Comparison of ENCODE assay signal across 21 mouse cellular contexts in the genomic region with DNA sequence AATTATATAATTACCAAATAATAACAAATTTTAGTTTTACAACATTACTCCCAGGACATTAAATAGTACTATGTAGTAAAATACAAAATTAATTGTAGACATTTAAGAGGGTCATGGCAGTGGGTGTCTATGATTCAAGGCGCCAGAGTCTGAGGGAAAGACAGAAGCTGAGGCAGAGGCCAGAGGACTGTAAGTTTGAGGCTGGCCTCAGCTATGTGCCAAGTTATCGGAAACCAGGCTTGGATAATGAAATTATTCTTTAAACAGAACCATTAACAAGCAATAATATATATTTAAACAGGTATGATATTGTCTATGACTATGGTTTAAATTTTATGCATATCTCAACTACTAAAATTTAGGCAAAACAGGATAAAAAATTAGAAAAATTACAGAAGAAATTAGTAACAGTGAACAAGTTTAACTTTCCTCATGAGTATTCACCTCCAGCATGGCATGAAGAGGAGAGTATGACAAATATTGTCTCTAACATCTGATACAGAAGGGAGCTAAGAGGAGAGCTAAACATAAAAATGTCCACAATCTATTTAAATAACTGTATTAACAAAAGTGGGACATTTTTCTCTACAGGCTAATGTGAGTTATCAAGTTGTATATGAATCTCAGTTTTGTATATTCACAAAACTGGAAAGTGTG. TPM values are rescaled to one million over a fixed set of nuclear protein-coding genes. Genes with fewer than 3 reads are reported as not detected.
DNase-seq lines count a peak whose midpoint lies in the region; TF ChIP-seq lines count a peak whose summit lies in the region.
"Had no signal": no experiment of that assay in that cellular context is flagged by ENCODE, and none has a peak within 500 bp of the region (broad histone marks: within the 10 kb centered on the region; RNA-seq: fewer than 3 reads in every experiment).

No protein-coding gene starts in this region.

- intact Hi-C loops in gastrocnemius, adult 2 months (cut with DNase I) = no loop called here
- intact Hi-C loops in gastrocnemius, postnatal 36 days (cut with DNase I) = no loop called here

- peak overlapping the region; percentile 70 for H3K4me2 ChIP-seq in myocyte (ENCODE audit: low read depth)
- H3K4me2 ChIP-seq: heart, embryonic 13.5 days; hindbrain, embryonic 12.5 days; hindbrain, embryonic 15.5 days; intestine, embryonic 15.5 days had no signal

- no peak for TF ChIP-seq POLR2A in myocyte (IDR thresholded peaks at IDR 0.05; ENCODE audit: insufficient read length, low read depth)

- no peak for TF ChIP-seq CTCF in gastrocnemius, adult 2 months (IDR thresholded peaks at IDR 0.05)

- peak overlapping the region; percentile 61 for H3K4me3 ChIP-seq in gastrocnemius, adult 2 months
- peak overlapping the region; percentile 29 for H3K4me3 ChIP-seq in myocyte
- H3K4me3 ChIP-seq: heart, adult 2 months; heart, embryonic 10.5 days; heart, embryonic 13.5 days; hindbrain, embryonic 12.5 days; hindbrain, embryonic 15.5 days; intestine, embryonic 15.5 days had no signal

- DNase-seq in gastrocnemius, adult 2 months = no peak
- no peak for DNase-seq in gastrocnemius, postnatal 36 days
- peak; percentile 61 for DNase-seq in adipocyte (ENCODE audit: low spot score)
- DNase-seq in thymus, postnatal 36 days = no peak
- no peak for DNase-seq in heart, postnatal 4 days
- DNase-seq: adrenal gland, postnatal 14 days; B cell, adult 2 months; cerebellum, adult 18-20 months; cerebellum, adult 9-10 months; cerebellum, postnatal 14 days; forebrain, postnatal 0 days had no signal

- H3ac ChIP-seq in myocyte (ENCODE audit: control insufficient read depth, insufficient read length) = no peak overlapping the region

- H3K79me2 ChIP-seq in myocyte (ENCODE audit: control insufficient read depth, insufficient read depth) = peaks cover 21% of the 10 kb centered on the region

- no peaks in the 10 kb centered on the region for H3K27me3 ChIP-seq in myocyte (ENCODE audit: control insufficient read depth, insufficient read depth, insufficient read length)
- H3K27me3 ChIP-seq: heart, embryonic 13.5 days; hindbrain, embryonic 12.5 days; hindbrain, embryonic 15.5 days; intestine, embryonic 15.5 days; Patski had no signal

- H3K36me3 ChIP-seq in myocyte (ENCODE audit: control insufficient read depth, insufficient read depth) = no peaks in the 10 kb centered on the region
- H3K36me3 ChIP-seq: heart, embryonic 10.5 days; heart, embryonic 13.5 days; hindbrain, embryonic 12.5 days; hindbrain, embryonic 15.5 days; intestine, embryonic 15.5 days had no signal

- H3K27ac ChIP-seq in gastrocnemius, adult 2 months = peak overlapping the region; percentile 80
- H3K27ac ChIP-seq: heart, embryonic 10.5 days; heart, embryonic 13.5 days; hindbrain, embryonic 12.5 days; hindbrain, embryonic 15.5 days; intestine, embryonic 15.5 days had no signal

TF ChIP-seq in myocyte, 11 proteins besides CTCF, POLR2A, EP300 and RAD21:
- TF ChIP-seq USF1 (IDR thresholded peaks at IDR 0.05; ENCODE audit: low read depth) (no peak), E2F4 (IDR thresholded peaks at IDR 0.05; ENCODE audit: insufficient read depth) (no peak), MYOG (IDR thresholded peaks at IDR 0.05; ENCODE audit: control insufficient read depth in 1 of 3, insufficient read depth in 1 of 3, insufficient read length in 2 of 3, low read depth in 2 of 3) (no peak), TCF12 (IDR thresholded peaks at IDR 0.05; ENCODE audit: insufficient read depth, poor library complexity, severe bottlenecking) (no peak), POLR2AphosphoS2 (IDR thresholded peaks at IDR 0.05; ENCODE audit: insufficient read length, low read depth) (no peak), MAX (IDR thresholded peaks at IDR 0.05; ENCODE audit: low read depth) (no peak), MYOD1 (IDR thresholded peaks at IDR 0.05; ENCODE audit: control insufficient read depth in 1 of 3, insufficient read length in 2 of 3, low read depth in 2 of 3) (no peak), SRF (IDR thresholded peaks at IDR 0.05; ENCODE audit: control insufficient read depth, insufficient read length, low read depth) (no peak)
TF ChIP-seq in myocyte: peak in this region for 0.

RNA-seq across cellular contexts. Expression of gene Ifi211, which starts 0.9 kb away (rescaled TPM):
- total RNA-seq in gastrocnemius, adult 2 months (2021) = 1 to 10 TPM; 1.1 to 3.3 TPM
- 1 to 10 TPM in 1 of 2 experiments, under 1 TPM in 1; 0.84 to 1.2 TPM for total RNA-seq in gastrocnemius, postnatal 36 days (2021)
- polyA plus RNA-seq in myocyte (2012; fragmentation: generic; extraction: Trizol) = 1.9 TPM
- under 1 TPM; 0.24 to 0.36 TPM for total RNA-seq in heart, postnatal 4 days (2021)
- total RNA-seq: hematopoietic stem cell, adult 5-6 weeks had no signal

RNA-seq across cellular contexts. Expression of gene Mndal, which starts 30.4 kb away (rescaled TPM):
- 1 to 10 TPM; 3.1 to 6.1 TPM for total RNA-seq in gastrocnemius, adult 2 months (2021)
- 1 to 10 TPM; 2.7 to 5.2 TPM for total RNA-seq in gastrocnemius, postnatal 36 days (2021)
- polyA plus RNA-seq in myocyte (2012; fragmentation: generic; extraction: Trizol) = 2.3 TPM
- total RNA-seq in heart, postnatal 4 days (2021) = 1 to 10 TPM; 5.5 to 5.8 TPM

RNA-seq across cellular contexts. Expression of gene Ifi203, which starts 30.5 kb away (rescaled TPM):
- 1 to 10 TPM; 2.7 to 4.8 TPM for total RNA-seq in gastrocnemius, adult 2 months (2021)
- total RNA-seq in gastrocnemius, postnatal 36 days (2021) = 1 to 10 TPM; 3.3 to 3.9 TPM
- polyA plus RNA-seq in myocyte (2012; fragmentation: generic; extraction: Trizol) = 3.3 TPM
- 1 to 10 TPM; 4.7 to 5.7 TPM for total RNA-seq in heart, postnatal 4 days (2021)
- polyA plus RNA-seq: forebrain, embryonic 11.5 days; heart, embryonic 10.5 days had no signal
